Mouse (Mus musculus) thymus, postnatal 10 days (tissue): ENCODE measurements around the gene Ecm2.

ENCODE experiments used
- DNase-seq, 2 experiments: peaks; one replicate each; pipeline ENCODE4 v3.0.0; 2021; ENCODE audit warnings: low spot score in 2 of 2

Gene Ecm2

DNA sequence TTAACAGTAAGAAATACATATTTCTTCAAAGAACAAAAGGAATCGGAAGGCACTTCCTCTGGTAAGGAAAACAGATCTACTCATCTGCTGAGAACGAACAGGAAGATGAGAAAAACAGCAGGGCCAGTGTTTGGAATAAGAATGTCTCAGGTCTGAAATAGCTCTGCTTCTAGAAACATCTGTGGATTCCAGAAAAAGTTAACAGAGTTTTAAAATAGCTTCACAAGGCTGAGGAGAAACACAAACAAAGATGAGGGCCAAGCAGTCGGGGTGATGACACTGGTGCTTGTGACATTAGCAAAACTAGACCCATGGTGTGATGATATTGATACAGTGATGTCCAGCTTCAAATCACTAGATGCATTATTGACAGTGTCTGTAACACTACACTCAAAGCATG is 2.6 kb downstream of the Ecm2 start:
- no peak for DNase-seq

GRCm38 (mm10) chr13:49518761-49519160 is 14.2 kb downstream of the Ecm2 start:
- no peak for DNase-seq

DNA sequence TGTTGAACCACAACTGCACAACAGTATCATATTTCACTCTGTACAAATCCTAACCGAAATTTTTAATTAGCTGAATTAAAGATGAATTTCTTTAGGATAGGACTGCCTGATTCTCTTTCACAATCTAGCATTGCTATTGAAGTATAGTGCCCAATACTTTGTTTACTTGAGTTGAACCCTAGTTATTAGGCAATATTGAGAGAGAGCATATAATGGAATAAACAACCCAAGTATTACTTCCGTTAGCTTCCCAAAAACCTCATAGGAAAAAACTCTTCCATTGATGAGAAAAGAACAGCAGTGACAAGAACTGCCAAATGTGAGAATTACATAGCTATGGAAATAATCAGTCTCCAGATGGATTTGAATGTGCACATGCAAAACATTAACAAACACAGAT is 21.6 kb downstream of the Ecm2 start:
- DNase-seq = no peak

GRCm38 (mm10) chr13:49530636-49531035 is 26.0 kb downstream of the Ecm2 start:
- no peak for DNase-seq

GRCm38 (mm10) chr13:49536946-49537345 is 32.3 kb downstream of the Ecm2 start:
- no peak for DNase-seq

DNA sequence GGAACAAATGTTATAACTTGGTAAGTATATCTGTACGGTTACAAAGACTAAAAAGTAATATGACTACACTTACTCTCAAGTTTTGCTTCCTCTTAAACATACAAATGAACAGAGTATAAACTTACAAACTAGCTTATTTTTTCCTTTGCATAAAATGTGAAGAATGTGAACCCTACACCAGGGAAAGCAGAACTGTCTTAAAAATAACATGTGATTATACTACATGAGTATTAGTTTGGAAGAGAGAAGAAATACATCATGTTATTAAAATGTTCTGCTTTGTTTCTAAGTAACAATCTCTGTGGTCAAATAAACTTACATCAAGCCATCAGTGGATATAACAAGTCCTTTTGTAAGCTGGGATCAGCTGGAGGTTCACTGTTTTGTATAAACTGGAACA is 34.1 kb downstream of the Ecm2 start:
- DNase-seq = no peak

DNA sequence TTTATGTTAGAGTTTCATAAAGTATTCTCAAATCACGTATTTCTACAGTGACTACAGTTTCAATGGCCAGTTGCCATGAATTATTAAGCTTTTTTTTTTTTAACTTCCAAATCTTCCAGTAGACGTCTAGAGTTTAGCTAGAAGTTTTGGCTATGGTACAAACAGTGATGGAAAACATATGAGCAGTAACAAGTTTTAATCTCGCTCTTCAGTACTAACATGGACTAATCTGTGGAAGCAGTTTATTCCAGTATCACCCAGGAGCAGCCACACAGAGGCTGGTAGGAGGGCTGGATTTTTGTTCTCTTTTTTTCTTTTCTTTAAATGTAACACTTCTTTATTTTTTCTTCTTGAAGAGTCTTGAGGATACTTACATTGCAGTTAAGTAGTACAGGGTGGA is 39.7 kb downstream of the Ecm2 start, which contains the start of gene Aspn:
TSS of gene Aspn (plus strand) at position 165 of the 400 bp plus-strand sequence.
- no peak for DNase-seq

GRCm38 (mm10) chr13:49545646-49546045 is 41.0 kb downstream of the Ecm2 start:
- DNase-seq = no peak

DNA sequence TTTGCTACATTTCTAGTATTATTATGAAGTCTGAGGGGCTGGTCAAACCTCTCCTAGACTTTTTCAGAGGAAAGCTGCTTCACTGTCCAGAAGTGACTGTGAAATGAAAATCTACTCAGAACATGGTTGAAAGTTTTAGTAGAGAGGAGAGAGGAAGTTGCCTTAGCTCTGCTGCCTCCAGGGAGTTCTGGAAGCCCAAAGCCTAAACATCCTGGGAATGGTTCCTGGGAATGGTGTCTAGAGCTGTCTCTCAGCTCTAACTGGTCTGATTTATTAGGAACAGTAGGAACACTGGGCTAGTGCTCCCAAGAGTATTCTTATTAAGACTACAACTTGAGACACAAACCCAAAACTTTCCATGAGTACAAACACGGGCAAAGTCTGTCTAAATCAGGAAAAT is 41.9 kb downstream of the Ecm2 start:
- DNase-seq = no peak

DNA sequence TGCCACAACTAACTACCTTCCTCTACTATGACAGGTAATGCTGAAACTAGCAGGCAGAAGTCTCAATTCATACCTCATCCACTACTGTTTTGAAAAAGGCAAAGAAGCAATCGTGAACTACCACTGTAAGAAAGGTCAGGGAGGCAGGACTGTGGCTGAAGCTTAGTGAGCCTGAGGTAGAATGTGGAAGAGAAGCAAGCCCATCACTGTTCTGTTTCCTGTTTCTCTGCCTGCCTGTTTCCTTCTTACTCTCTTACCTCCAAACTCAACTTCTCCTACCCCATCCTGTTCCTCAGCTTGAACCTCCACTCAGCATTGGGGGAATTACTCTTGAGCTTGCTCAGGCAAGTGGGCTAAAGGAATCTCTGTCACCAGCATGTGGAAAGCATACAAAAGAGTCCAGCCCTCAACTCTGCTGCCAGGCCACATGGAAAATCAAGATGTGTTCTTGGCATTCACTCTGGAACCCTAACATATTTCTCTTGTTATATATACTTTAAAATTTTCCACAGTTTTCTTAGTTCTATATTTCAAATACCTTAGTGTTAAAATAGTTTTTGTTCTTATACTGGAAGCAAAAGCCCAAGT is 43.0 kb downstream of the Ecm2 start:
- DNase-seq = no peak

- no peak for DNase-seq
Measured at GRCm38 (mm10) chr13:49549616-49550015, 45.0 kb downstream of the Ecm2 start.

DNA sequence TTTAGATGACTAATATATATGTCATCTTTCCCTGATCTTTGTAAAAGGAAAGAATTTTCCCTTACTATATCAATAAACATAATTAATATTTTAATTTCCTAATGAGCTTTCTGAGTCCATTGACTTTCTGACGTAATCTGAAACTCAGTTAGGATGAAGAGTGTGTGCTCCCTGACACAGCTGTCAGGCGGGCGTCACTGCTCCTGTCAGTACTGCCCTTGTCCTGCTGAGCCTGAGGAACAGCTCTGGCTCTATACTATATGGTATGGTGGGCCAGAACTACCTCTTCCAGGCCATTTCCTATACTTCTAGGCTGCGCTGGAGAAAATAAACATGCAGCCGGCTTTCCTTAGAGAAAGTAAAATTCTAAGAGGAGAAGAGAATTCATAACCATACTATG is 49.9 kb downstream of the Ecm2 start:
- no peak for DNase-seq

DNA sequence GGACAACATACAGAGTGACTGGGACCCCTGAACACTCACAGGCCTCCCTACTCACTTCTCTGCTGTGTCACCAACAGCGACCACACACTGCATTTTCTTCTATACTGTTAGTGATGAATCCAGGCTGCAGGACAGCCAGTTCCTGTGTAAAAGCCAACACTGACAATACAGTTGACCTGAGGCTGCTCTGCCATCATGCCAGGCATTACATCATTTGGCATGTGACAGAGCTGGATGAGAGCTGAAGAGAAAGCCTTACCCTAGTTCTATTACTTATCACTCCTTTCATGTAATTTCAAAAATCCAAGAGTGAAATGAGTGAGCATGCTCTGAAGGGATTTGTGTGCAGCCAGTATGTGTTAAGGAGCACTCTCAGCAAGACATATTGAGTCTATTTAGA is 51.6 kb downstream of the Ecm2 start:
- DNase-seq = no peak

DNA sequence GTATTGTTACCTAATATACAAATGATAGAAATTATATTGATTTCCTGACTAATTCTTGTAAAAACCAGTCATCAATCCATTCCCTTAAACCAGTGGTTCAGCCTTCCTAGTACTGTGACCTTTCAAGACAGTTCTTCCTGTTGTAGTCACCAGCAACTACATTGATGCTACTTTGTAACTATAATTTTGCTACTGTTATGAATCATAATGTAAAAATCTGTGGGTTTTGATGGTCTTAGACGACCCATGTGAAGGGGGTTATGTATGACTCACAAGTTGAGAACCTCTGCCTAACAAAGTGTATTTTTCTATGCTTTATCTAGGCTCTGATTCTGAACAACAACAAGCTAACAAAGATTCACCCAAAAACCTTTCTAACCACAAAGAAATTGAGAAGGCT is 52.3 kb downstream of the Ecm2 start:
- no peak for DNase-seq

- DNase-seq = no peak
Measured at GRCm38 (mm10) chr13:49559185-49559584, 54.6 kb downstream of the Ecm2 start.

DNA sequence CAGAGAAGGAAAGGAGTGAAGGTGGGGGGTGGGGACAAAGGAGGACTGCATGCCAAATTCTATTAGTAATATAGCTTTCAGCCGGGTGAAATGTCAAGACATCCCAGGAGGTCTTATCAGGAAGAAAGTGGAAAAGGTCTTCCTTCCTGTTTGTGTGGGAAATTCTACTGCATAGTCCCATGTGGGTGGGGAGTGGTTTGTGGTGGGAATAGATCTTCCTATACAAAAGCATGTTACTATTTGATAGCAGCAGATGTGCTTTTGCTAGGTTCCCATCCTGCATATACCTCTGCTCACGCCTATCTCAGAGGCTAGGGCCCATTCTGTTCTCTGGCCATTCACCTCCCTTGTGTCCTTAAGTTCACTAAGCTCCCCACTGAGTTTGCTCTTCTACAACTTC is 56.3 kb downstream of the Ecm2 start:
- DNase-seq = no peak

DNA sequence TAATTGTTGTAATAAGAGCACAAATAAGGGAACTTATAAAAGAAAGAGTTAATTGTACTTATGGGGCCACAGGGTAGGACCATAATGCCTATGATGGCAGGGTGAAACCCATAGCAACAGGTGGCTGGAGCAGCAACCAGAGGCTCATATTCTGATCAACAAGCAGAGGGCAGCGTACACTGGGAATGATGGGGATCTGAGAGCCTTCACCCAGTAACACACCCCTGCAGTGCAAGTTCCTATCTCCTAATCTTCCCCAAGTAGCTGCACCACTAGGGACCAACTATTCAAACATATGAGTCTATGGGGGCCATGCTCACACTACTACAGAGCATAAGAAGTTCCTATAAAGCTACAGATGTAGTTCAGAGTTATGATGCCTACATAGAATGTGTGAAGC is 59.7 kb downstream of the Ecm2 start:
- no peak for DNase-seq

DNA sequence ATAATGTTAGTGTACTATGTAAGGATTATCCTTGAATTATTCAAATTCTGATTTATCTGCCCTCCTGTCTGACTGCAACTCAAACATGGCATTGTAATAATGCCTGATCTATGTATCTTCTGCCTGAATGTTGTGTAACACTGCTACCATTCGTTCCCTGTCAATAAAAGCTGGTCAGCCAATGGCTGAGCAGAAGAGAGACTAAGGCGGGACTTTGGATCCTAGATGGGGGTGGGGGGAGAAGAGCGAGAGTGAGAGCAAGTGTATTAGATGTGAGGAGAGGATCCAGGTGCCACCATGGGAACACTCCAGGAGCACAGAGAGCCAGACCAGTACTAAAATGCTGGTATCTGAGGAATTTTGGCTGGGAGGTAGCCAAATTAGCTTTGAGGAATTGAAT is 65.8 kb downstream of the Ecm2 start:
- DNase-seq = no peak

- DNase-seq = no peak
Measured at GRCm38 (mm10) chr13:49571418-49571817, 66.8 kb downstream of the Ecm2 start.

- no peak for DNase-seq
Measured at GRCm38 (mm10) chr13:49581541-49582530, 77.2 kb downstream of the Ecm2 start, which contains the start of gene Omd. TSS of gene Omd (plus strand) at chr13:49582462.
